Mouse (Mus musculus) ovary, postnatal 14 days (tissue): Measurements from ENCODE around the gene Vmn1r107.
"Not testable (repeated sequence)": the region's sequence is repeated elsewhere in the genome, so short reads cannot be mapped to it uniquely, and the experiment has no call there.

Experiments used
- DNase-seq: peaks from one replicate; pipeline ENCODE4 v3.0.0; 2022; ENCODE audit warnings: low spot score

Gene Vmn1r107

GRCm38 (mm10) chr7:20668618-20669017 lies at the start of gene Vmn1r107:
Gene Vmn1r107 (plus strand): TSS chr7:20668918.
- not testable (repeated sequence) for DNase-seq

GRCm38 (mm10) chr7:20703116-20703515 lies 34.4 kb downstream of the Vmn1r107 start, which contains the start of gene Vmn1r111:
Gene Vmn1r111 (minus strand): TSS chr7:20703216.
- not testable (repeated sequence) for DNase-seq
